Mouse (Mus musculus) stomach, postnatal 0 days (tissue): ENCODE data around the gene Tnfrsf4. TPM values are rescaled to one million over a fixed set of nuclear protein-coding genes. Genes with fewer than 3 reads are reported as not detected.

Experiments used
- ATAC-seq: fragments of 200-750 bp; cut with Nextera tagmentation; 2 replicates; pipeline ENCODE4 v1.8.0; 2017; ENCODE audit not compliant: low FRiP score, low TSS enrichment
- DNase-seq: peaks from one replicate; pipeline ENCODE4 v3.0.0-alpha.2; 2016; ENCODE audit warnings: low spot score
- H3K27ac ChIP-seq: fragments of 300-500 bp; sonication (generic); replicated peaks from 2 replicates; pipeline ENCODE4 v1.5.1; 2014; ENCODE audit warnings: mild to moderate bottlenecking, control low read depth
- H3K27me3 ChIP-seq: fragments of 300-500 bp; sonication (generic); 2 replicates; pipeline ENCODE4 v1.6.1; 2014; ENCODE audit warnings: low read length; ENCODE audit not compliant: control insufficient read depth, insufficient read depth
- H3K36me3 ChIP-seq: fragments of 300-500 bp; sonication (generic); 2 replicates; pipeline ENCODE4 v1.6.1; 2014; ENCODE audit warnings: low read length, mixed read lengths; ENCODE audit not compliant: control insufficient read depth, insufficient read depth
- H3K4me1 ChIP-seq: fragments of 300-500 bp; sonication (generic); replicated peaks from 2 replicates; pipeline ENCODE4 v1.6.1; 2014; ENCODE audit warnings: antibody characterized with exemption; ENCODE audit not compliant: control insufficient read depth, insufficient read depth
- H3K4me2 ChIP-seq: fragments of 300-500 bp; sonication (generic); replicated peaks from 2 replicates; pipeline ENCODE4 v1.6.1; 2014; ENCODE audit warnings: low read depth, mild to moderate bottlenecking, control low read depth, moderate library complexity
- H3K4me3 ChIP-seq: fragments of 300-500 bp; sonication (generic); 2 replicates; pipeline ENCODE4 v1.5.1; 2014; ENCODE audit warnings: low read depth, low read length, control low read depth
- H3K9ac ChIP-seq: fragments of 300-500 bp; sonication (generic); 2 replicates; pipeline ENCODE4 v1.6.1; 2014; ENCODE audit warnings: mild to moderate bottlenecking, low read length, control low read depth, mixed read lengths
- H3K9me3 ChIP-seq: fragments of 300-500 bp; sonication (generic); 2 replicates; pipeline ENCODE4 v1.6.1; 2016; ENCODE audit warnings: low read length; ENCODE audit not compliant: control insufficient read depth
- CTCF ChIP-seq: IDR thresholded peaks from 2 replicates; pipeline ENCODE4 v1.5.1; 2016; ENCODE audit warnings: antibody characterized with exemption, low read depth, mild to moderate bottlenecking, moderate library complexity
- EP300 ChIP-seq: optimal IDR thresholded peaks from 2 replicates; pipeline ENCODE3; 2016; ENCODE audit warnings: antibody characterized with exemption
- WGBS: fragments of 180-500 bp; shearing (Covaris S2); extraction: QIAGEN DNeasy Blood & Tissue Kit; methylation state at CpG from one replicate; pipeline ENCODE4 v1.1.7; 2014; 5-methylcytosine and 5-hydroxymethylcytosine counted together
- polyA plus RNA-seq: library from polyadenylated mRNA; unstranded; fragments of >200 nt; fragmentation: Nextera tagmentation; extraction: Ambion mirVana; gene quantifications from 2 replicates; pipeline ENCODE4 v1.2.1, GENCODE M21; 2015

Gene Tnfrsf4
- 0.21 and 0.48 TPM in 2 replicates for polyA plus RNA-seq

GRCm38 (mm10) chr4:156013637-156014036 is at the start of gene Tnfrsf4:
Gene Tnfrsf4, plus strand, starts transcription at chr4:156013843.
- ATAC-seq = peak; percentile 28; the same call in 1 of the 2 replicates

GRCm38 (mm10) chr4:155964396-155964795 is 49.2 kb upstream of the Tnfrsf4 start:
- H3K4me2 ChIP-seq = no peak overlapping the region
- DNase-seq = no peak
- no peaks in the 10 kb centered on the region for H3K9me3 ChIP-seq
- no peak for ATAC-seq
- WGBS = 89% methylated on average over 11 of the region's 11 CpGs
- H3K36me3 ChIP-seq = no peaks in the 10 kb centered on the region
- H3K4me1 ChIP-seq = 0 out of 2 replicates have a peak, but pooled peaks cover 4% of the 10 kb centered on the region
- H3K27me3 ChIP-seq = no peaks in the 10 kb centered on the region
- TF ChIP-seq EP300 (no peak), CTCF (no peak)
- no peak overlapping the region for H3K4me3 ChIP-seq
- no peak overlapping the region for H3K27ac ChIP-seq
- H3K9ac ChIP-seq = no peak overlapping the region

More at GRCm38 (mm10) chr4:156013637-156014036, at the start of gene Tnfrsf4:
- no peak within 1 kb of the TSS for H3K4me2 ChIP-seq
- H3K4me1 ChIP-seq = no peaks in the 10 kb centered on the region
- no peak within 1 kb of the TSS for H3K4me3 ChIP-seq
- no peak within 1 kb of the TSS for H3K27ac ChIP-seq
- WGBS = 61% methylated on average over 8 of the region's 8 CpGs
- no peak for DNase-seq
- H3K9me3 ChIP-seq = no peaks in the 10 kb centered on the region
- no peak for TF ChIP-seq CTCF
- TF ChIP-seq EP300 = no peak
- H3K27me3 ChIP-seq = no peaks in the 10 kb centered on the region
- H3K36me3 ChIP-seq = peaks cover 18% of the 10 kb centered on the region
- no peak within 1 kb of the TSS for H3K9ac ChIP-seq

GRCm38 (mm10) chr4:155969043-155969653 is 44.5 kb upstream of the Tnfrsf4 start:
- H3K9ac ChIP-seq = no peak overlapping the region
- ATAC-seq = peak; percentile 79
- WGBS = 67% methylated on average over 13 of the region's 13 CpGs

GRCm38 (mm10) chr4:155970286-155970685 is 43.4 kb upstream of the Tnfrsf4 start:
- Histone ChIP-seq H3K27me3 (no peaks in the 10 kb centered on the region), H3K4me3 (no peak overlapping the region), H3K36me3 (no peaks in the 10 kb centered on the region), H3K4me1 (no peaks in the 10 kb centered on the region), H3K9me3 (no peaks in the 10 kb centered on the region), H3K9ac (no peak overlapping the region), H3K27ac (no peak overlapping the region), H3K4me2 (no peak overlapping the region)
- DNase-seq = no peak
- TF ChIP-seq EP300 (no peak), CTCF (no peak)
- WGBS = 76% methylated on average over 5 of the region's 5 CpGs
- ATAC-seq = no peak

More at GRCm38 (mm10) chr4:155969043-155969653, 44.5 kb upstream of the Tnfrsf4 start:
- Histone ChIP-seq H3K4me2 (no peak overlapping the region), H3K27ac (no peak overlapping the region), H3K4me1 (no peaks in the 10 kb centered on the region), H3K27me3 (no peaks in the 10 kb centered on the region), H3K4me3 (no peak overlapping the region), H3K9me3 (no peaks in the 10 kb centered on the region), H3K36me3 (no peaks in the 10 kb centered on the region)
- TF ChIP-seq EP300 (no peak), CTCF (no peak)
- DNase-seq = peak; percentile 54

GRCm38 (mm10) chr4:155972651-155973050 is 41.0 kb upstream of the Tnfrsf4 start:
- Histone ChIP-seq H3K4me3 (no peak overlapping the region), H3K27me3 (no peaks in the 10 kb centered on the region), H3K4me1 (no peaks in the 10 kb centered on the region), H3K36me3 (no peaks in the 10 kb centered on the region), H3K27ac (no peak overlapping the region), H3K9me3 (no peaks in the 10 kb centered on the region), H3K4me2 (no peak overlapping the region), H3K9ac (no peak overlapping the region)
- TF ChIP-seq EP300 (no peak), CTCF (no peak)
- DNase-seq (no peak), ATAC-seq (no peak)
- 75% methylated on average over 6 of the region's 6 CpGs for WGBS

GRCm38 (mm10) chr4:155973239-155973638 is 40.4 kb upstream of the Tnfrsf4 start:
- DNase-seq (no peak), ATAC-seq (no peak)
- TF ChIP-seq CTCF (peak; percentile 29; the same call in 1 of the 2 replicates), EP300 (no peak)
- Histone ChIP-seq H3K4me2 (no peak overlapping the region), H3K36me3 (no peaks in the 10 kb centered on the region), H3K4me1 (no peaks in the 10 kb centered on the region), H3K27me3 (no peaks in the 10 kb centered on the region), H3K9ac (no peak overlapping the region), H3K9me3 (no peaks in the 10 kb centered on the region), H3K27ac (no peak overlapping the region), H3K4me3 (no peak overlapping the region)
- 73% methylated on average over 2 of the region's 2 CpGs for WGBS
